Mouse (Mus musculus): ENCODE data around the gene Lsm6. TPM values are rescaled to one million over a fixed set of nuclear protein-coding genes. Genes with fewer than 3 reads are reported as not detected.

Gene Lsm6
- total RNA-seq, 1 experiment from 2014 or later: 87.2 TPM

- no peak for ATAC-seq (replicated peaks; ENCODE audit: insufficient number of reproducible peaks, low FRiP score, low TSS enrichment, poor library complexity, severe bottlenecking)
Measured at GRCm38 (mm10) chr8:78808888-78809287, 12.1 kb downstream of the Lsm6 start.

DNA sequence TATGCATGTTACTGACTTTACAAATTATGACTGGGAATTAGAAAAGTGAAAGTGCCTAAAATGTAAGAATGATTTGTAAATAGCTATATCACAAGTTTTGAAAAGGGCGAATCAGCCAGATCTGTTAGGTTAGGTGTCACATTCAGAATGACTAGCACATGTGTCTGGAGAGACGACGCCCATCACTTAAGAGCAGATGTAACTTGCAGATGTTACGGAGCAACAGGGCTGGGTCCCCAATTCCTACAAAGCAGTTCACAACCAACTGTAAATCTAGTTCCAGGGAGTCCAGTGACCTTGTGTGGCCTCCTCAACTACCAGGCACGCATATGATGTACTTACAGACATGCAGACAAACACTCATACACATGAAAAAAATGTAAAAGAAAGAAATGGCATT, 12.5 kb downstream of the Lsm6 start:
- ATAC-seq (replicated peaks; ENCODE audit: insufficient number of reproducible peaks, low FRiP score, low TSS enrichment, poor library complexity, severe bottlenecking): no peak

GRCm38 (mm10) chr8:78807283-78807682, 13.7 kb downstream of the Lsm6 start:
- no peak for ATAC-seq (replicated peaks; ENCODE audit: insufficient number of reproducible peaks, low FRiP score, low TSS enrichment, poor library complexity, severe bottlenecking)

- ATAC-seq (replicated peaks; ENCODE audit: insufficient number of reproducible peaks, low FRiP score, low TSS enrichment, poor library complexity, severe bottlenecking): no peak
Measured at GRCm38 (mm10) chr8:78806006-78806405, 14.9 kb downstream of the Lsm6 start.

GRCm38 (mm10) chr8:78801201-78801600, 19.7 kb downstream of the Lsm6 start:
- ATAC-seq (replicated peaks; ENCODE audit: insufficient number of reproducible peaks, low FRiP score, low TSS enrichment, poor library complexity, severe bottlenecking): no peak

DNA sequence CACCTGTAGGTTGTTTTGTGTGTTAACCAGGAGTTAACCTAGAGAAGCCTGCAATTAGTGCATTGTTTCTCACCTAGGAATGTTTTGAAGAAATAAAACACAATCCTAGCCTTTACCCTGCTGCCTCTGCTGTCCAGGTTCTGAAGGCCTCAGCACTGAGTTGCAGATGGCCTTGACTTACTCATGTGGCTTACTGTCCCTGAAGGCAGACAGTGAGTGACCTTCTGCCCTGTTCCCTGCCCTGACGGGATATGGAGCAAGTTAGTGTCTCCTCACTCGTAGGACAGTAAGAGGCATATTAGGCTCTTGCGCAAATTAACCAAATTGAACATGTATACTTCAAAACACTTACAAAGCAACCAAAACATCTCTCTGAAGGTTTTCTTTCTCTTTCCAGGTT, 22.3 kb downstream of the Lsm6 start:
- no peak for ATAC-seq (replicated peaks; ENCODE audit: insufficient number of reproducible peaks, low FRiP score, low TSS enrichment, poor library complexity, severe bottlenecking)

DNA sequence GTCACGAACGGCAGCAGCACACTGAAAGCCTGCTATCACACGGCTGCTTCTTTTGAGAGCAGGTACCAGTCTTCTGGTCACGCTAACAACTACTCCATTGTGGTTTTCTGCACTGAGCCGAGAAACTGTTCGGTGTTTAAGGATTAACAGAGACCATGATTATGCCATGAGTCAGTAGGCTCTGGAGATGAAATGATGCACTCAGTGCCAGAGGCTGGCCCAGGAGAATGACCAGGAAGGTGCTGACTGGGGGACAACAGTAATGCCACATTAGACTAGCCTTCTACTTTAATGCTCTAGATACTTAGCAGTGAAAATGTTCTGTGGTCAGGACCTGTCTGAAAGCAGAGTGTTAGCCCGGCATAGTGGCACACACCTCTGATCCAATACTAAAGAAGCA, 23.0 kb downstream of the Lsm6 start:
- ATAC-seq (replicated peaks; ENCODE audit: insufficient number of reproducible peaks, low FRiP score, low TSS enrichment, poor library complexity, severe bottlenecking): no peak

DNA sequence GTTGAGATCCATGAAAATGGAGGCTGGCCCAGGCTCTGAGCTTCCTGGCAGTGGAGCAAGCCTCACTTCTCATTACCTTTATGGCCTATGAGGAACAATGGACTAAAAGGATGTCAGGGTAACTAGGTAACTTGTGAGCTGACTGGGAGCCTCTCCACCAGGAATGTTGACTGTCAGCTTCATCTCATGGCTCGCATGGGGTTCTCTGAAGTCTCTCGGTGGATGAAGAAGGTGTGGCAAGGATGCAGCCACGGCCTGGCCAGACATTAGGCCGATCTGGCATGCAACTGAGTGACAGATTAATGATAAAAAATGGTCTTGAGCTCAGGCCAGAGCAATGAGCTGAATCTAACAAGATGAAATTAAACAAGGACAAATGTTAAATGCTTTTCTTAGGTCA, 27.7 kb downstream of the Lsm6 start:
- no peak for ATAC-seq (replicated peaks; ENCODE audit: insufficient number of reproducible peaks, low FRiP score, low TSS enrichment, poor library complexity, severe bottlenecking)

DNA sequence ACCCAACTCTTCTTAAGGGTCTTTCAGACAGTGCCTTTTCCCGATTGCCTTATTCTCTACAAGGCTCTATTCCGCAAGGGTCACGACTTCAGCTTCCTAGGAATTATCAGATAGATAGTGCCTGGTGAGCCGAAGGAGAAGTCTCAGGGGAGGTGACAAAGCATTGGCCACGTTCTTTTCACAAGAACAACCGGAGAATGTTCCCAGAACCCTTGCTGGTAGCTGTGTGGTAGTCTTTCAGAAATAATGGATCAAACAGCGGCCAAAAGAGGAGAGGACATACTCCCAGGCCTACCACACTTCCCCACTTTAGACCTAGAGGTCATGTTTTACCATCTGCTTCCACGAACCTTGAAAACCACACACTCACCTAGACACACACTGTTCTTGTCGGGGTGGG, 44.1 kb downstream of the Lsm6 start:
- ATAC-seq (replicated peaks; ENCODE audit: insufficient number of reproducible peaks, low FRiP score, low TSS enrichment, poor library complexity, severe bottlenecking): no peak

- no peak for ATAC-seq (replicated peaks; ENCODE audit: insufficient number of reproducible peaks, low FRiP score, low TSS enrichment, poor library complexity, severe bottlenecking)
Measured at GRCm38 (mm10) chr8:78771256-78771655, 49.7 kb downstream of the Lsm6 start.

GRCm38 (mm10) chr8:78770584-78770983, 50.4 kb downstream of the Lsm6 start:
- ATAC-seq (replicated peaks; ENCODE audit: insufficient number of reproducible peaks, low FRiP score, low TSS enrichment, poor library complexity, severe bottlenecking): no peak

DNA sequence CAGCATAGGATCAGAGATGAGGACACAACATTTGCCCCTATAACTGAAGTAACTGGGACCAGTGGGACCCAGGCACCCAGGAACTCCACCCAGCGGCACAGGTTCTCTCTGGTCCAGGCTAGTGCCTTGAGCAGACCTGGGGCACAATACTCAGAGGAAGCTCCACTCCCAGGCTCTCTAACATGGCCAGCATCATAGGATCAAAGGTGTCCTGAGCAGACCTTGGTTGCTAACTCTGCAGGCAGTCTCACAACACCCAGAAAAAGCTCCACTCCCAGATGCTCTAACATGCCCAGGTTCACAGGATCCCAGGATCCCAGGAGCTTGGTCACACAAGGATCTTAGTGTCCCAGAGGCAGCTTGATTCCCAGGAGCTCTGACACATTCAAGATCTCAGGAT, 55.4 kb downstream of the Lsm6 start:
- no peak for ATAC-seq (replicated peaks; ENCODE audit: insufficient number of reproducible peaks, low FRiP score, low TSS enrichment, poor library complexity, severe bottlenecking)

- ATAC-seq (replicated peaks; ENCODE audit: insufficient number of reproducible peaks, low FRiP score, low TSS enrichment, poor library complexity, severe bottlenecking): no peak
Measured at GRCm38 (mm10) chr8:78764976-78765375, 56.0 kb downstream of the Lsm6 start.

DNA sequence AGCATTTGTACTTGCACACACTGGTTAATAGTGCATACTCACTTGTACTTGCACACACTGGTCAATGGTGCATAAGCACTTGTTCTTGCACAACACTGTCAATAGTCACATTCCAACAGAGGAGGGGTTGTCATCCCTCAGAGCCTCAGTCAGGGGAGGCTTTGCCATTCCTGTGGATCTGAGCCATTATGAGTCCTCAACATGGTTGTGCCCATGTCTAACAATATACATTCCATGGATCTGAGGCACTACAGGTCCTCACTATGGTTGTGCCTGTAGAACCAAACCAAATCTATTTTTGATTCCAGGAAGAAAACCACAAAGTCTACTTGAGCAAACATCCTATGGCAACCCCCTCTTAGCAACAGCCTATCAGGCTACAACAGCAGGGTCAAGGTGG, 61.8 kb downstream of the Lsm6 start:
- ATAC-seq (replicated peaks; ENCODE audit: insufficient number of reproducible peaks, low FRiP score, low TSS enrichment, poor library complexity, severe bottlenecking): no peak

GRCm38 (mm10) chr8:78754986-78755385, 66.0 kb downstream of the Lsm6 start:
- ATAC-seq (replicated peaks; ENCODE audit: insufficient number of reproducible peaks, low FRiP score, low TSS enrichment, poor library complexity, severe bottlenecking): no peak

Other genes with a start within 250 kb of the Lsm6 start
- gene Zfp827, start 207.3 kb upstream of the Lsm6 start, total RNA-seq (2017): 1.2 to 8.0 TPM (median 2.2 TPM) in 3 replicates

All from monocyte, adult 5-6 weeks (primary cell).